Mouse (Mus musculus) layer of hippocampus, postnatal 25 days (tissue): ENCODE results near the gene Srgap1. TPM values are rescaled to one million over a fixed set of nuclear protein-coding genes. Genes with fewer than 3 reads are reported as not detected.

Source experiments
- total RNA-seq, 2 experiments: library from RNA; stranded (reverse); gene quantifications; 2 replicates each; pipeline ENCODE4 v1.2.3; 2021

Gene Srgap1
- total RNA-seq, 2 experiments from 2014 or later = 11.1 to 15.4 TPM

Other genes starting within 250 kb of the Srgap1 start
- gene Rxylt1, start 50.1 kb upstream of the Srgap1 start, total RNA-seq = 10 to 100 TPM; 42.7 to 44.6 TPM